Mouse (Mus musculus) ES-Bruce4 (cell line): ENCODE measurements around the gene Pex6.

ENCODE experiments used
- CTCF ChIP-seq: IDR thresholded peaks from one replicate; pipeline ENCODE4 v1.8.1; 2011; ENCODE audit warnings: low read depth, low read length
- EP300 ChIP-seq: IDR thresholded peaks from 2 replicates; pipeline ENCODE4 v1.6.1; 2011; ENCODE audit warnings: low read depth, low read length; ENCODE audit not compliant: insufficient read depth
- POLR2A ChIP-seq: IDR thresholded peaks from one replicate; pipeline ENCODE4 v1.8.1; 2011; ENCODE audit warnings: low read length; ENCODE audit not compliant: insufficient read depth

DNA sequence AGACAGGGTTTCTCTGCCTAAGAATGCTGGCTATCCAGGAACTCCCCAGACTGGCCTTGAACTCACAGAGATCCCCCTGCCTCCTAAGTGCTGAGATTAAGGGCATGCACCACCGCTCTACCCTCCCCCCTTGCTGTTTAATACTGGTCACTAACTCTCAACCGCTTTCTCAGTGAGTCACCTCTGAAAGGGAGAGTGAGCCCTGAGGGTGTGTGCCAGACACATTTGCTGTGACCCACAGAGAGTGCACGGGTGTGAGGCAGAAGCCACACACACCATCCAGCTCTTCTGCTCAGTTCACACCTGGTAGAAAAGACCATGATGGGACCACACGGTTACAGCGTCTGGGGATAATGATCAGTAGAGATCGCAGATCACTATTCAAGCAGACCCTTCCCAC is 12.7 kb upstream of the Pex6 start:
- no peak for TF ChIP-seq CTCF
- TF ChIP-seq POLR2A, result no peak
- TF ChIP-seq EP300, result no peak
